Mouse (Mus musculus) right cerebral cortex, adult 2 months (tissue): Measurements from ENCODE around the gene Nfam1.
A peak's percentile ranks its signal among the peaks of the same experiment; 100 is the strongest.

Source experiments
- DNase-seq, 2 experiments: peaks; one replicate each; pipeline ENCODE4 v3.0.0; 2021 to 2022; ENCODE audit warnings: low spot score in 2 of 2

The Nfam1 gene

DNA sequence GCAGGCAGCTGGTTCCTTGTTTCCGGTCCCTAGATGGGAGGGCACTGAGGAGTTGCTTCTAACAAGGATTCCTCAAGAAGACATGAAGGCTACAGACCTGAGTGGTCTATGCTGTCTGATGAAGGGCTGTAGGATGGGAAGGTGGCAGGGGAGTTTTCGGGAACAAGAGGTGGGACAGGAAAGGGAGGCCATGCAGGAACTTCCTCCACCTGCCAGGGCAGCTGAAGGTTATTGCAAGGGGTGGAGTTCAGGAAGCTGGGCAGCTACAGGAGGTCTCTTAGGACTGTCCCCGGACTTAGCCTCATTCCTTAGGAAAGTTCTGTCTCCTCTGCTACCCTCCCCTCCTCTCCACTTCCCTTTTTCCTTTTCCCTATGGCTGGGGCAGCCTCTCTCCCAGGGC lies 5.7 kb upstream of the Nfam1 start:
- DNase-seq, result no peak

DNA sequence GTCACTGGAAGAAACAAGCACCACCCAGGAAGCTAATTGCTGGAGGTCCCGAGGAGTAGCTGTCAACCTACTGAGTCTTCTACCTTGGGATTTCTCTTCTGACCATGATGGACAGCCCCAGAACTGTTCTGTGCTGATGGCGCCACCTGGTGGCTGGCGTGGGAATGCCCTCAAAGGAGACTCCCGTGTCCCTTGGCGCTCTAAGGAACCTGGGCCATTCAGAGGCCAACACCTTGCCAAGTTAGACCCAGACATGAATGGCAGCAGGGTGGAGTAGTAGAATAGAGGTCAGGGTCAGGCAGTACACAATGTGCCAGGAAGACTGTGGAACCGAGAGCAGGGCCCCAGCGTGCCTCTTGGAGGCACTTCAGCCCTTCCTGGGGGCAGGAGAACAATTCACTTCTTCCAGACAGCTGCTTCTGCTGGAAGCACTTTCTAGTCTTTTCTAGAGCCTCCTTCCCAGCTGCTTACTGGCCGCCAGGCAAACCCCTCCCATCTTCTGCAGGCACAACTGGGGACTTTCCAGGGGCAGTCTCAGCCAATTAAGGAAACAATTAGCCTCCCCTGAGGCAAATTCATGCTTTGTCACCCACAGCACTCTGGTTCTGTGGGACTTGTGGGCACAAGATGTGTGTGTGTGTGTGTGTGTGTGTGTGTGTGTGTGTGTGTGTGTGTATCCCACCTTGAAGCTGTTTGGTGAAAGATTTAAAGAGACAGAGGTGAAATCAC lies 4.8 kb upstream of the Nfam1 start:
- peak; percentile 92 to 94 for DNase-seq

DNA sequence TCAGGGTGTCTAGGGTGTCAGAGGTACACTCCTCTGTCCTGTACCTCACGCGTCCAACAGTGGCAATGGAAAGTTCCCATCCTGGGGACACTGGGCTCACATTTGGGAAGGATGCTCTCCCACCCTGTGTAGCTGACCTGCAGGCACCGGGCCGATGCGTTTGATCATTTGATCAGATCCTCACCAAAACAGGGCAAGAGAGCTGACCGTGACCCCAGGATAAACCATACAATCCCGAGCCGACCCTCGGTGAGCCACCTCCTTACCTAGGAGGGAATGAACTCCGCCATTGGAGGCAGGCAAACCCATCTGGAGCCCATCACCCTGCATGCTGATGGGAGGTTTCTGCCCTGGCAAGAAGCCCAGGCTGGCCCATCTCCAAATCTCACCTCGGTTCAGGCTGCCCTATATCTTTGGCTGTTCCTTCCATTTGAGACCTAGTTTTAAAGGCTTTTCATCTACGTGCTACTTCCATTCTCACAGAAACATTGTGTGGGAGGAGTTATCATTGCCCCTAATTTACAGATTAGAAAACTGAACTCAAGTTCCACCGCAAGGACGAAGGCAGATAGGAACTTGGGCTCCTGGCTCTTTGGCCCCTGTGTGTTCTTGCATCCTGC lies 3.9 kb upstream of the Nfam1 start:
- peak; percentile 45 to 58 for DNase-seq

DNA sequence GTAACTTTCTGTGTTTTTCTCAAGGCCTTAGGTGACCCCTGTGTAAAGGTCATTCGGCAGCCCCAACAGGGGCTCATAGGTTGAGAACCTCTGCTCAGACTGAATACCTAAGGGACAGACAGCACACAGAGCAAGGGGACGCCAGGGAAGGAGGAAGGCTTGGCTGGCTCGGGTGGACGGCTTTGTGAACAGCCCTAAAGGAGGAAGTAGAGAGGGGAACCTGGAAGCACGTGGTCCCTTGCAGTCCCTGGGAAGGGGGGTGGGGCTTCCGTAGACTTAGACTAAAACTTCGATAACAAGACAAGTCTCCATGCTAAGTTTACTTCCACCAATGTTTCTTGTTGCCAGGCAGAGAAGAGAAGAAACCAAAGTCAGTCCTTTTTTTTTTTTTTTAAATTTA lies 3.0 kb upstream of the Nfam1 start:
- no peak for DNase-seq

DNA sequence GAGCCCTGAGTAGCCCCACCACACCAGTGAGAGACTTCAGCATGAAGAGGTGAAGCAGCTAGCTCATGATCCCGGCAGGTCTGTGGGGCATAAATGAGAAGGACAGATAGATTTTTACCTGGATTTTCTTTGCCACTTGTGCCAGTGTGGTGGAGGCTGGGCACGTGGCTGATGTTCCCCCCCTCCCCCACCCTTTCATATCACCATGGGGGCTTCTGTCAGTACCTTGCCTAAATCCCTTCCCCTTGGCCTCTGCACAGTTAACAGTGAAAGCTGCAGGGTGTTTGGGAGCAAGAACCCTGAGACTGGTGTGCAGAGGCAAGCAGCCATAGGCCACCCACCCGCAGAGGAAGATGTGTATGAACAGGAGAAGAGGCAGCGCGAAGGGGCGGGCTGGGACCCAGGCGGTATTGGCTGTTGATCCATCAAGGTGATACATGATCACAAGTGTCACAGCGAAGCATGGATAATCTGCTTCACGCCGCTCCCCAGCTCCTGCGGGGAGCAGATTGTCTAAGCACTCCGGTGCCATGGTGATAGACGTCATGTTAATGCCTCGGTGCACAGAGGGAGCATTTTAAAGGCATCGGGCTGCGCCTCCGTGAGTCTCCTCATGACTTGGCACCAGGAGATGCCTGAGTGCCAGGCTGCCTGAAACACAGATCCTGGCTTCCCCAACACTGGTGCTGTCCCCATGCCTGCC lies 1.3 kb upstream of the Nfam1 start:
- peak; percentile 65 to 74 for DNase-seq

DNA sequence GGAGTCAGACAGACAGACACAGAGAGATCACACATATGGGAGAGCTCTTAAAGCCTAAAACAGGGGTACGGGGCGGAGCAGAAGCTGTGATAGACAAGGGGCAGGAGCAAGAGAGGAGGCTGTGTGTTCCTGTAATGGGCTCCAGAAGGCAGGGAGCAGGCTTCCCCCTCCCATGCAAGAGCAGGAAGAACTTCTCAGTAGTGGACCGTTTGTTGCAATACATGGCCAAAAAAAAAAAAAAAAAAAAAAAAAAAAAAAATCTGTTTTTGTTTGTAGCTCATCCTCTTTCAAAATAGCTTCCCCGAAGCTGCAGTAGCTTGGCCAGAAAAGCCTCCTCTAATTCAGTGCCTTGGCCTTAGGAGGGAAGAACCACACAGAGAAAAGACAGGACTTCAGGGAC lies 2.2 kb downstream of the Nfam1 start:
- no peak for DNase-seq

DNA sequence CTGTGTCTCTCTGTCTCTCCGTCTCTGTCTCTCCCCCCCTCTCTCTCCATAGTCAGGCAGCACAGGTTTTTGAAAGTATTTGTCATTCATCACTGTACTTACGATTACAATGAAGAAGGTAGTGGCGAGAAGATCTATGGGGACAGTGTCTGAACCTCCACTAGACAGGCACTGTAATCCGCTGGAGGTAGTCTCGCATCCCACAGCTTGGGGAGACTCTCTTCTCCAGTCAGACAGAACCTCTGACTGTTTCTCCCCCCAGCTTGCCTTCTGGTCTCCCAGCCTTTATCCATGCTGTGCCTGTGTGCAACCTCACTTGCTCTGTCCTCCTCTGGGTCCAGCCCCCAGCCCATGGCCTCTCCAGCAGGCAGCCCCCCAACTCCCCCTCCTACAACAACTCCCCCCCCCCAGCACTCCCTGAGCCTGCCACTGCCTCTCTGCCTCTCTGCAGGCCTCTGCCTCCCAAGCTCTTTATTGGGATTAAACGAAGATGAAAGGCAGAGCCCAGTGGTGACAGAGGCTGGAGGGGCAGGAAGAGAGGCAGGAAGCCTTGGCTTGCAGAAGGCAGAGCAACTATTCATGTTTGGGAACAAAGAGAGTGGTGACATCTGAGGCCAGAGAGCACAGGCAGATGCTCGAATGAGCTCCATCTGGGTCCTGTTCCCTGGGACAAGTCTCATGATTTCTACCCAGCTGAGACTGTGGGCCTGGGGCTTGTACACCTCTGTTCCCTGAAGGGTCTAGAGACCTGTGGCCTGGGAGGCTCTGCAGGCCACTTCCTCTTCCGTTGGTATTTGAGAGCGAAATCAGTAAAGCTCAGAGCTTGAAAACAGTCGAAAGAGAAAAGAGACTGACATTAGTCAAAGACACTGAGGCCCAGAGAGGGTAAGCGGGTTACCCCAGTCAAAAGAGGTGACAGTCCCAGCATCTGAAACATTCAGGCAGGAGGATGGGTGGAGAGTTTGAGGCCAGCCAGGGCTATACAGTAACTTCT lies 3.1 kb downstream of the Nfam1 start:
- DNase-seq, result no peak

DNA sequence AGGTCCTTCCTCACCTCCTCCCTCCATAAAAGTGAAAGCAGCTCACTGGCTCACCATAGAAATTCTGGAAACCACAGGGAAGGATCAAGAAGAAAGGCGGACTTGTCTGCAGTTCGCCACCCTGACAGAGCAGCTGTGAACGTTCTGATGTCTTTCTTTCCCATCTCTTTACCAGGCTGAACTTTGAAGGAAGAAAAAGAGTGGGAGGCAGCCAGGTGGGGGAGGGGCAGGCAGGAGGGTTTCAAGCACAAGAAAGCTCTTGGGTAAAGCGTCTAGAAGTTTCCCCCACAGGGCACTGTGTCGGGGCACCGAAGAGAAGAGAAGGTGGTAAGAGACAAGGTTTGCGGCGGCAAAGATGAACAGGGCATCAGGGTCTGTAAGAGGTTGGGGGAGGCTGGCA lies 7.0 kb downstream of the Nfam1 start:
- peak in 1 of 2 experiments; percentile 45 for DNase-seq

DNA sequence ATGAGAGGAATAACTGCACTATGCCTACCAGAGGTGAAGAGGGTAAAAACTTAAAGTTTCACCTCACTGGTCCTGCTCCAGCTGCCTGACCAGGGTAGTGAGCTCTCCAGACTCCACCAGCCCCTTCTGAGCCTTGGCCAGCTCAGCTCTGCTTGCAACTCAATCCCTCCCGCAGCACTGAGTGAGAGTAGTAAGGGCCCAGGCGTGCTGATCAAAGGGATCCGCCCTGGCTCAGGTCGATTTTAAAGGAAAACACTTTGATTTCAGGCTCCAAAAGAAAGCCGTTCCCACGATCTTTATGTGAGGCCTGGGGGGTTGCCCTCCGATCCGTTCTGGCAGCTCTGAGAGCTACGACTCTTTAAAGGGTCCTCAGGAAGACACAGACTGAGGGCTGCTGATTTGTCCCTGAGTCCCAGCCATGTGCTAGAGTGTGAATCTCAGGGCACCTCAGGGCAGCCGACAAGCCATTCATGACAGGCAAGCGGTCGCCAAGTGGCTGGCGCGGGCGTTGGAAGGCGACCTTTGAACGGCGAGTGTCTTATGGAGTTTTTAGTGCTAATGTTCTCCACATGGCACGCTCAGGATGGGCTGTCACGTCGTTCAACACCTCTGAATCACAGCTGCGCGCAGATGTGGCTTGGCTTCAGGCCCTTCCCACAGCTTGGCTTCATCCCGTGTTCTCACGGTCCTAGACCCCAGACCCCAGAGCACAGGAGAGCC lies 7.9 kb downstream of the Nfam1 start:
- DNase-seq, result no peak

DNA sequence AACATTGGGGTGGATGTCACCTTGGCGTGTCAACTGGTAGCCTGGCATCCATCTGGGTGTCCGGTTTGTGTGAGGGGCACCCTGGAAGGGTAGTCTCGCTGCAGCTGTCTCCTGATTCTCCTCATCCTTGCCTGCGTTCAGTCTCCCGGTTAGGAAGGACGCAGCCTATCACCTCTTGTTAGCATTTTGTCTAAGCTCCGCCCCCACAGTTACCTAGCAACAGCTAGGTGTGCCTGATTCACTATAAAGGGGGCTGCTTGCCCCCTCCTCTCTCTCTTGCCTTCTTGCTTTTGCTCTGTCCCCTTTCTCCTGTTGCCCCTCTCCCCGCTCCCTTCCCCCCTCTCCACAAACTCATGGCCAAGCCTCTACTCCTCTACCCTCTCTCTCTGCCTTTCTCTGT lies 10.2 kb downstream of the Nfam1 start:
- no peak for DNase-seq

DNA sequence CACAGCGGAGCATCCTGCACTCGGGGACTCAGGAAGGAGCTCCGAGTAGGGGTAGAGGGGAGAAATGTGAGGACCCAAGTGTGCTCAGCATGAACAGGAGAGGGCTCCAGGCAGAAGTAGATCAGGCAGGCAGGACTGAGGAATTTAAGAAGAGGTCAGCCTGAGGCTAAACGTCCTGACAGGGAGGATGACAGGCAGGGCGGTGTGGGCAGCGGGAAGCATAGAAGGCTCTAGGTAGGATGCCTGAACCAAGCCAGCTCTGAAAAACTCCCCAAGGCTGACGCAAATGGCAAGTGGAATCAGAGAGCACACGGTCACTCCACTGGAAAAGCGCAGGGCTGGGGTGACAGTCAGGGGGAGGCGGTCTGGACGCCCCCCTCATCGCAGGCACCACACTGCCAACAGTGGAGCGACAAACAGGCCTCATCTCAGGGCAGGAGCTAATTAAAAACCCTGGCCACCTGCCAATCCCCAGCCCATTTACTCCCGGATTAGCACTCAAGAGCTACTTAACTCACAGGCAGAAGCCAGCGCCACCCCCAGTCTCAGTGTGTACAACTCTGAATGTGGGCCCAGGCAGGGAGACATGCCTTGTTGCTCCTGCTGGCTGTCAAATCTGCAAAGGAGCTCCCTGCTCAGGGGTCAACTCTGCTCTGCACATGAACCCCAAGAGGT lies 22.0 kb downstream of the Nfam1 start:
- peak; percentile 88 to 90 for DNase-seq

DNA sequence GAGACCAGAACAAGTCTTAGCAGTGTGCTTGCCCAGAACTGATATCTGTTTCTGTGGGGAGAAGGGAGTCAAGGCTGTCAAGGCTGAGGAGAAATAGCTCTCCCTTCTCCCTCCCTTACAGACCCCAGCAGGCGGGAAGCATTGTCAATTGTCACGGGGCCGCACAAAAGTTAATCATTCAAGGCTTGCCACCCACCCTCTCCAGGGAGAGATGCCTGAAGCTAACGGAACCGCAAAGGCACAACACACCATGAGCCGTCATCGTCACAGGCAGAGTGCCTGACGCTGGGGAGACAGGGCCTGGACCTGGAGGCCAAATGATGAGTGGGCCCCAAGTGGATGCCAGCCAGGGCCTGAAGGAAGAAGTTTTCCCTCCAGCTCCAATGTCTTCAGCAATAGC lies 22.7 kb downstream of the Nfam1 start:
- no peak for DNase-seq

DNA sequence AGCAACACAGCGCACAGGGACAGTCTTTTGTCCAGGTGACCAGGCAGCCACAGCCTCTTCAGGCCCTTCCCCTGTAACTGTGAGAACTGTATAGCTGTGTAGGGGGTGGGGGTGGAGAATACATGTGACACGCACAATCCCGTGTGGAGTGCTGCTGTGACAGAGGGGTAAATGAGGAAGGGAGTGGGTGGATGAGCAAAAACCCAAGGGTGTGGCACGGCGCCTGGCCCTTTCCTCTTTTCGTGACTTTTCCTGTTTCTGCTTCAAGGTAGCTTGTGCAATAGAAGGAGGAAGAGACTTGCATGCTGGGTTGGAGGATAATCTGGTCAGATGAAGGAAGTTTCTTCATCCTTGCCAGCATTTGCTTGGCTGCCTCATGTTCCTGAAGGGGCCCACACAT lies 23.6 kb downstream of the Nfam1 start:
- no peak for DNase-seq

DNA sequence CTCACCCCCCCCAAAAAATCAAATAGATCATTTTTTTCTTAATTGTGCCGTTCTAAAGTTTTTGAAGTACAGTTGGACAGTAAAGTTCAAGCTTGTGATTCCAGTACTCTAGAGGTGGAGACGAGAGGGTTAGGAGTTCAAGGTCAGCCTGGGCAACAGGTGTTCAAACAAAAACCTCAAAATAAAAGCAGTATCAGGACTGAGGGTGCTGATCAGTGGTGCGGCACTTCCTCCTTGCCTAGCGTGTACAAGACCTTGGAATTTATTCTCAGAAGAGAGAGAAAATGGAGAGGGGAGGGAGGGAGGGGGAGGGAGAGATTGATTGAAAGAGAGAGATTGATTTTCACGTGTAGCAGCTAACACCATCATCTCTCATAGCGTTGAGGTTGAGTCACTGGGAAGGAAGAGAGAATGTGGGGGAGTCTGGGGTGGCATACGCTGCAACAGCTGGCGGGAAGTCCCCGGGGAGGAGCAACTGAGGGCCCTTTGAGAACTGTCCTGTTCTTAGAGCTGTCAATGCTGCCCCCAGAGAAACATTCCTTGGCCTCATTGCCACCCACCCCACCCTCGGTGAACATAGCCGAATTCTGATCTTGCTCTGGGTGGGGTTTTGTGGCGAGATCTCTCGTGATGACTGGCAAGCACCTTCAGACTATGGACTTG lies 24.2 kb downstream of the Nfam1 start:
- DNase-seq, result peak; percentile 47 to 55

DNA sequence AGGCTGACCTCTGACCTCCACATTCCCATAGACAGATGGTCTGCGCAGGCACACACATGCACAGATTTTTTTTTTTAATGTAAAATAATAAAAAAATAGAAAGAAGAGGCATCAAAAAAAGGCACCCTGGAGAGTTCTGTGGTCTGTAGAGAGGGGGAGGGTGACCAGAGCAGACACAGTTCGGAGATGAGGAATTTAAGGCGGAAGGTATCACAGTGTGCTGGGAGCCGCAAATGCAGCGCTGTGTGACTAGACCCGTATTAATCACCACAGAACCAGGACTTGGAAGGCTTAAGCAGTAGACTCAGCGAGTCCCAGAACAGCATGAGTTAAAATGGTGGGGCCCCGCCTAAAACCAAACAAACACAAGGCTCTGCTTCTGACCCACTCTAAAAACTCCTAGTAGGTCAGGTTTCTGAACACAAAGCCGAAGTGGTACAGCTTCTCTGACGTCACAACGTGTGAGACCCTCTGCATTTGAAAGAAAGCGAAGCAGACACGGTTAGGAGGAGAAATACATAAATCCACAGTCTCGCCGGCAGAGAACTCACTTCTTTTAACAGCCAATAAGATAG lies 25.7 kb downstream of the Nfam1 start:
- DNase-seq, result no peak

DNA sequence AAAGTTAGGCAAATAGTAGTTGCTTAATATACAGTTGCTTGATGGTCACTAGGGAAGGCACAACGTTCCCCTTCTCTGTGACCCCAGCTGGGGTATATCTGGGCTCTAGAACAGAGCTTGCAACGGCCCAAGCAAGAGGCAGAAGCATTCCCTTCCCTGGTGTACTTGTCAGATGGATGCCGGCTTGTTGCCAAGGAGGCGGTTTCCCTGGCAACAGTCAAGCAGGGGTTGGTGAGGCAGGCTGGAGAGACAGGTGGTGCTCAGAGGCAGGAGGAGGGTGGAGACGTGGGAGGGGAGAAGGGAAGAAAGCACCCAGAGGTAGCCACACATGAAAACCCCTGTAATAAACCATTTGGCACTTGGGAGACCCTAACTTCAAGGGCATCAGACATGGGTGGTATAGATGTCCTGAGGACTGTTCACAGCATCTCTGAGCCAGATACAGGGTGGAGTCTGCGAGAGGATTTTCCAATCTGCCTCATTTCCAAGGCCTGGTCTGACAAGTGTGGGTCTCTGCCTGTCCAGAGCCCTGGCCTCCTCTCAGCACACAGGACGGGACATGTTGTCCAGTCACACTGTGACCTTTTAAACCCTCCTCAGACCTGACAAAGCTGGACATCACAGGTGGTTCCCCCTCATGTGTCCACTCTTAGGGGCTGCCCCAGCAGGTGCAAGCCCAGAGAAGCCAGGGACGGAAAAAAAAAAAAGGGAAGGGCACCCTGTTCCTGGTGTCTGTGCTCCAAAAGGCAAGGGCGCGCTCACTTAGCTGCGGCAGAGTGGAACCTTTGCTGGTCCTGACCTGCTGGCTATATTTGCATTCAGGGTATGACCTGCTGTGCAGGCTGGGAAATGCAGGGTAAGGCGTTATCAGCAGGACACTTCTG lies 30.2 kb downstream of the Nfam1 start:
- peak; percentile 93 to 95 for DNase-seq

DNA sequence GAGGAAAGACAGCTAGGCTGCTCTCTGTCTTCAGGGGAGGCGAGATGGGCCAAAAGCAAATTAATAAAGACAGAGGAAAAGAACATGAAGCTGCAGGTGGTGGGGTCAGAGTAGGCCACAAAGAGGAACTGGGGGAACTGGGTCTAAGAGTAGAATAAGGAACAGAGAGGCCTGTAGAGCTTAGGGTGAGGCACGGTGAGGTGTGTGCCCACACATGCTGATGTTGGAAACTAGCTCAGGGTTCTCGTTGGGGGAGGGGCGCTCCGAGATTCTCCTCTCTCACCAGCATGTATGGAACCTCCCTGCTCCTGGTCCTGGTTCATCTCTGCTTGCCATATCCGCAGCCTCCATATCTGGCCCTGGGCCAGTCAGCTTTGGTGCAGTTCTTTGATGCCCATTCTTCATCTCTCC lies 34.3 kb downstream of the Nfam1 start:
- no peak for DNase-seq

DNA sequence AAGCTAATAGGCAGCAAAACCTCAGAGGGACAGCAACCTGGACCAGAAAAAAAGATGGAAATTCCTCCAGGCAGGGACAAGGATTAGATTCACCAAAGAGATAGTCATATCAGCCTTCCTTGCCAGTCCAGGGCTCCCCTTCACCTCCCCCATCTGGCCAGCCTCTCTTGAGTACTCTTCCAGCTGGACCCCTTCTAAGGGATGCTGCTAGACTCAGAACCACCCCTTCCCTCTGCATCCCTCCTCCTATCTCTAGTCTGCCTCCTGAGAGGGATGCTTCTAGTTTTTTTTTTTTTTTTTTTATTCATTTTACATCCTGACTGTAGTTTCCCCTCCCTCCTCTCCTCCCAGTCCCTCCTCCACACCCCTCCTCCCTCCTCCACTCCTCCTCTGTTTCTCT lies 36.7 kb downstream of the Nfam1 start:
- no peak for DNase-seq

DNA sequence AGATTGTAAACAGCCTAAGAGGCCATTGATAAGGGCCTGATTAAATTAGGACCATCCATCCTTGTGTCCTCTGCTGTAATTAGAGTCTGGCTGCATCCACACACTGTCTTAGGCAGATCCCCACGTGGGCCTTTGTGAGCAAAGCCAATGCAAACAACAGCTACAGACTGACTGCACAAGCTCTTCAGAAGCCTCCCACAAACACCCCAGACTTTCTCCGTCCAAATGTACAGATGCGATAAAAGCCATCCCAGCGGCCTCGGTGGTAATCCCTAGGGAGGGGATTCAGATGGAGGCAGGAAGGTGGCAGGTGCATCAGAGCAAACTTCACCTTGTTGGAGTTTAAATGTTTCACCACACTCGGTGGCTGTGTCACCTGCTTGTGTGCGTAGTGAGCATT lies 37.9 kb downstream of the Nfam1 start:
- peak; percentile 44 to 69 for DNase-seq
